Mouse (Mus musculus): Measurements from ENCODE around the gene Nt5dc1.

GRCm38 (mm10) chr10:34328310-34328709, 90.0 kb downstream of the Nt5dc1 start:
- peak; percentile 75 for TF ChIP-seq CTCF (IDR thresholded peaks at IDR 0.05; ENCODE audit: insufficient read depth, low read length)
- TF ChIP-seq POLR2A (IDR thresholded peaks at IDR 0.05; ENCODE audit: borderline replicate concordance, extremely low read depth, low read depth, low read length), result no peak

Data from lung, adult 2 months (tissue).